Mouse (Mus musculus): ENCODE measurements around the gene Atf4.

Gene Atf4

DNA sequence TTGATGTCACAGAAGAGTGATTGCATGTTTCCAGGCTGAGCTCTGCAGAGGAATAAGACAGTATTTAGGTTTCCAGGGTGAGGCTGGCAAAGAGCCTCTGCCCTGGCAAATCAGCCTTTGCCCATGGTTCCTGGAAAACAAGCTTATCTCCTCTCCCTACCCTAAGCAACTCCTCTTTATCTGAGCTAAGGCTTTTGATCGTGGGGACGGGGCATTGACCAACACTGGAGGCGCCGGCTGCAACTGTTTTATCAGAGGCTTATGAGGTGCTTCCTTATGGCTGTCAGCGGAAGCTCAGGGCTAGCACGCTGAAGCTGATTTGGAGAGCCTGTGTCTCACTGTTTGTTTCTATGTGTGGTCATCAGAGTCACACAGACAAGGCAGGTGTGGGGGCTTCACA is 4.4 kb upstream of the Atf4 start:
- in situ Hi-C loops (cut with MboI): no loop called here

DNA sequence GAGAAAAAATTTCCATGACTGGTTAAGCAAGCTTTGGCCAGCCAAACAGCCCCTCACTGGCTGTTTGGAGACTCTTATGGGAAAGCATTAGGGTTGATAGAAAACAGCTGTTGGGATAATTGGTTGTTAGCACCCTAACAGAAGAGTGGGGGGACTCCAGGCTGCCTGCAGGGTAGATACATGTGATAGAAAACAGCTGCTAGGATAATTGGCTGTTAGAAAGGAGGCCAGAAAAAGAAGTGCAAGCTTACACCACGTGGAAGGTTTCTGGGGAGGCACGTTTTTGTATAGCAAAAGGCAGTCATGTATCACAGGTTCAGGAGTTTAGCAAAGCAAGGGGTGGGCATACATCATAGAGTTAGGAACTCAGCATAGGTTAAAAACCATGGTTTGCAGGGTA is 1.5 kb upstream of the Atf4 start:
- in situ Hi-C loops (cut with MboI): no loop called here

DNA sequence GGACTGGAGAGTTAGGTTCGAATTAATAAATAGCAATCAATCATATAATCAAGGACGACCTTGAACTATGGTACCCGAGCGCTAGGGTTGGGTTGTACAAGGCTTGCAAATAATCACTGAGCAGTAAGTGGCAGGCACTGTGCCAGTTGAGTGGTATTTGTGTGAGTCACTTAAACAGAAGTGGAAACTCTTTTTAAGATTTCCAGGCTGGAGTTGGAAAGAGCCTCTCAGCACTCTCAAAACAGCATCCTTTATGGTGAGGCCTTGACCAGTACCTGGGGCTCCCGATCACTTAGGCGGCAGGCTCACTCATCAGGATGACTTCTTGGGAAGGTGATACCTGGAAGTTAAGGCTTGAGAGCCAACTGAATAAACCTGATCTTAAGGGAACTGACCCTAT is 777 bp upstream of the Atf4 start:
- in situ Hi-C loops (cut with MboI): no loop called here

DNA sequence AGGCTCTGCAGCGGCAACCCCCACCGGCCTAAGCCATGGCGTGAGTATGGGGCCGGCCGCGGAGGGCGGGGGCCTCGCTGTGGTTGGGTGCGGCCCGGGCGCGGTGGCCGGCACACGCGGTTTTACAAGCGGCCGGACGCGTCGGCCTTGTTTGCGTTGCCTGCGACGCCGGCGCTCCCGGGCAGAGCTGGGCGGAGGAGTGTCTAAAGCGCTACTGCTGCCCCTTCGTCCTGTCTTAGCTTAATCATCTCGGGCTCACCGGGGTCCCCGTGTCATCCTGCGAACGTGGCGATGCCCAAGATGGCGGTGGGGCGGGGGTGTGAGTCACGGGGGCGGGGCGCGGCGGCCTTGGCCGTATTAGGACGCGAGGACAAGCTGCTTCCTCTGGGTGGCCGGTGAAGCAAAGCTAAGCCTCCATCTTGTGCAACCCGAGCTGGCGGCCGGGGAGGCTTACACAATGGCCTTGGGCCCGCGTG is 700 bp downstream of the Atf4 start:
- in situ Hi-C loops (cut with MboI): no loop called here

DNA sequence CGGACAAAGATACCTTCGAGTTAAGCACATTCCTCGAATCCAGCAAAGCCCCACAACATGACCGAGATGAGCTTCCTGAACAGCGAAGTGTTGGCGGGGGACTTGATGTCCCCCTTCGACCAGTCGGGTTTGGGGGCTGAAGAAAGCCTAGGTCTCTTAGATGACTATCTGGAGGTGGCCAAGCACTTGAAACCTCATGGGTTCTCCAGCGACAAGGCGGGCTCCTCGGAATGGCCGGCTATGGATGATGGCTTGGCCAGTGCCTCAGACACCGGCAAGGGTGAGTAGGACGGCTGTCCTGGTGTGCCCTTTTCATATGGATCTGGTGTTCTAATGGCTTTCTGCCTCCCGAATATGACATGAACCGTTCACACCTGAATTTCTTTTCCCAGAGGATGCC is 1.3 kb downstream of the Atf4 start:
- in situ Hi-C loops (cut with MboI): no loop called here

DNA sequence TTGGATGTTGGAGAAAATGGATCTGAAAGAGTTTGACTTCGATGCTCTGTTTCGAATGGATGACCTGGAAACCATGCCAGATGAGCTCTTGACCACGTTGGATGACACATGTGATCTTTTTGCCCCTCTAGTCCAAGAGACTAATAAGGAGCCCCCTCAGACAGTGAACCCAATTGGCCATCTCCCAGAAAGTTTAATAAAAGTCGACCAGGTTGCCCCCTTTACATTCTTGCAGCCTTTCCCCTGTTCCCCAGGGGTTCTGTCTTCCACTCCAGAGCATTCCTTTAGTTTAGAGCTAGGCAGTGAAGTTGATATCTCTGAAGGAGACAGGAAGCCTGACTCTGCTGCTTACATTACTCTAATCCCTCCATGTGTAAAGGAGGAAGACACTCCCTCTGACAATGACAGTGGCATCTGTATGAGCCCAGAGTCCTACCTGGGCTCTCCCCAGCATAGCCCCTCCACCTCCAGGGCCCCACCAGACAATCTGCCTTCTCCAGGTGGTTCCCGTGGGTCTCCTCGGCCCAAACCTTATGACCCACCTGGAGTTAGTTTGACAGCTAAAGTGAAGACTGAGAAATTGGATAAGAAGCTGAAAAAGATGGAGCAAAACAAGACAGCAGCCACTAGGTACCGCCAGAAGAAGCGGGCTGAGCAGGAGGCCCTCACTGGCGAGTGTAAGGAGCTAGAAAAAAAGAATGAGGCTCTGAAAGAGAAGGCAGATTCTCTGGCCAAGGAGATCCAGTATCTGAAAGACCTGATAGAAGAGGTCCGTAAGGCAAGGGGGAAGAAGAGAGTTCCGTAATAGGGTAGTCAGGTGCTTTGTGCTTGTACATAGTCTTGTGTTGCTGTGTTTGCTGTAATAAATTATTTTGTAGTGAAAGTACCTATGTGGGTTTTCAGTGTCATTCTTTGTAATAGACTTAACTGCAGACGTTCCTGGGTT is 1.9 kb downstream of the Atf4 start:
- in situ Hi-C loops (cut with MboI): no loop called here

DNA sequence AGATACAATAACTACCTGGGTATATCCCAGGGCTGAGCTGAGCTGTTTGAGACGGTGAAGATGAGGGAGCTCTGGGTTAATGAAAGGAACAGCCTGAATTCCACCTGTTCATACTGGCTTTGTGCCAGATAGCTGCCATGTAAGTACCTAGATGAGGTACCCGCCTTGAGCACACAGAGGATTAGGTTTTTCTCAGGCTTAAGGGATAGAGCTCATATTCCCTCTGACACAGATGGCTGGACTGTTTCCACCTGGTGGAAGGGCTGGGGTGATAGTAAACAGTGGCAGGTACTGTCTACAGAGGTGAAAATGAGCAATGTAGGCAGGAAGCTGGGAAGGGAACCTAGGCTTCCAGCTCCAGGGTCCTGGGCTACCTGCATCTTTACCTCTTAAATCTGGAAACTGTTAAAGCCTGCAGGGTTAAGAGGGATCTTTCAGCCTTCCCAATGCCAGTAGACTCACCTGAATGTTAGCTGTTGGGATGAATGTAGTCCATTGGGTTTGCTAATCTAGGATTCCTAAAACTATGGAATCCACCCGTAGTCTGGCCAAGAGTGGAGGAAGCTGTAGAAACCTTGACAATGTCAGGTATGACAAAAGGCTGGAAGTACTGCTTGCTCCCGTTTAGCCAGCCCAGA is 2.7 kb downstream of the Atf4 start:
- in situ Hi-C loops (cut with MboI): no loop called here

DNA sequence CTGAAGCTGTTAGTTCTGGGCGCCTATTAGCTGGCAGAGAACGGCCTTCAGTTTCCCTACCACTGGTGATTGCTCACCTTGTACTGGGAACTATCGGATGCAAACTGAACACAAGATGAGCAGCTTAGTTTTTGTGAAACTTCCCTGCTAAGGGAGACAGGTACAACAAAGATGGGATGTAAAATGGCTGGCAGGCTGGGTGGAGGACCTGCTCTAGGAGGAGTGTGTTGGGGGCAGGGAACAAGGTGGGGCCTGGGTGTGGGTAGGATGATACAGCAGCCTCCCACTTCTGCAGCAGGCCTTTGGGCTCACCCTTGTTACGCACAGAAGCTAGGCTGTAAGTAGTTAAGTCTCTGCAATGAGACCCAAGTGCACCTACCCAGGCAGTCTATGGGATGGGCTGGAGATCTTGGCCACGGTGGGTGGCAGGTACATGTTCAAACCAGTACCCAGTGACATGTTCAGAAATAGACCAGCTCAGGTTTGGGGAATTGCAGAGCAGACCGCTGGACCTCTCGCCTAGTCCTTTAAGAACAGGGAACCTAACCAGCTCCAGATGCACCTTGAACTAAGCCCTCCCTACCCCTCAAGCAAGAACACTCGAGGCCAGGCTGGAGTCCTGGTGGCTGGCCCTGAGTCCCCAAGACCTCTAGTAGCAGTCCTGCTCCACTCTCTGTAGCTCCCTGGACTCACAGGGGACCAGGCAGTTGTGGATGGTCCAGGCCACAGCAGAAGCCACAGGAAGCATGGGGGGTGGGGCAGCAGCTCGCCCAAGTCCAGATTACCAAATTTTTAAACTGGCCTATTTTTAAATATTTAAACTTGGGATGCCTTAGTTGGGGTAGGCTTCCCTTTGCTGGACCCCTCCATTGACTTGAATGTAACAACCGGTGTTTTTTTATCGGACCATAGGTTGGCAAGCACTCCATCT is 3.5 kb downstream of the Atf4 start:
- in situ Hi-C loops (cut with MboI): no loop called here

DNA sequence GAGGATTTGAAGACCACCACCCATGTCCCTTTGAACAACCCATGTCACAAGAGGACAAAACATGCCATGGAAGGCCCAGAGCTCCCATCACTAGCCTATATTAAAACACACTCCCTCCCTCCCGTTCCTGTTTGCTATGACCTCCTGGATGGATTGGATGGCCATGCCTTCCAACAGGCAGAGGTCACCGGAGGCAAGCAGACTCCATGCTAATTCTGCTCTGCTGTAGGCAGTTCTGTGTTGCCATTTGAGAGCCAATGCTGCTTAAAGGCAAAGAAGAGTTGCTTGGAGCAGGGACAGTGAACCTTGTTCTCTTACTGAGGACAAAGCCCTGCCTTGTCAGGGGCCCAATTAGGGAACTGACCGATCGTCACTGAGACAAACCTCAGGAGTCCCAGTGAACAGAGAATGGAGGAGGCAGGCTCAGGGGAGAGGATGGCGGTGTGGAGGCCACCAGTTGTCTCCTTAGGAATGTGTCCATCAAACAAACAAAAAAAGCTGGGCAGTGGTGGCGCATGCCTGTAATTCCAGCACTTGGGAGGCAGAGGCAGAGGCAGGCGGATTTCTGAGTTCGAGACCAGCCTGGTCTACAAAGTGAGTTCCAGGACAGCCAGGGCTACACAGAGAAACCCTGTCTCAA is 4.5 kb downstream of the Atf4 start:
- in situ Hi-C loops (cut with MboI): no loop called here

DNA sequence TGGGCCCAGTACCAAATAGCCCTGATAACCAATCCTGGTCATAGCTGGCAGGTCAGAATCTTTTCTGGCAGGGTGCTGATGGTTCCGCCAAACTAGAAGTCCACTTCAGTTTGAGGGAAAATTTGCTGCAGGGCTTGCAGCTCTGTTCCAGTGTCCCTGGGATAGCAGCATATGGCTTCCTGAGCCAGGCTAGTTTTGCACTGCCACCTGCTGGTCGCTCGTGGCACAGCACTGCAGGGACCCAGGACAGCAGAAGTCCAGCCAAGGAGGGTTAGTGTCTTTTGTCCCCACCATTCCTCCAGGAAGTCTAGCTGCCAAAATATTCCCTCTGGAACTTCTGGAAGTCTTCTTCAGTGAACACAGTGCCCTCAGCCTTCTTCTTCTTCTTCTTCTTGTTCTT is 5.7 kb downstream of the Atf4 start:
- in situ Hi-C loops (cut with MboI): no loop called here

DNA sequence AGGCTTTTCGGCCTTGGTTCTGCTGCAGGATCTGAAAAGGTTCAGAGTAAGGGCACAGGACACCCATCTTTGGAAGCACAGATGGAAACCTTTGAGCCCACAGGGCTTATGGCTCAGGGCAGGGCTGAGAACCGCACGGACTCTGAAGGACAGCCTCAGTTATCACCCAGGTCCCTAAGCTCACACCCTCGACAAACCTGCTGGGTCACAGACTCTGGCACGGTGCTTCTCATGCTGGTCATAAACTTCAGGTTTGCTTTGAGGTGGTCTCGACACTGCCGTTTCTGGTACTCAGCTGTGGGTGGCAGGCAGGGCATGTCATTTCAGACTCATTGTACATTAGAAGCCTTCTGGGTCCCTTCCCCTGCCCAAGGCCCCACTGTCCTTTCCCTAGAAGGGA is 6.1 kb downstream of the Atf4 start:
- in situ Hi-C loops (cut with MboI): no loop called here

DNA sequence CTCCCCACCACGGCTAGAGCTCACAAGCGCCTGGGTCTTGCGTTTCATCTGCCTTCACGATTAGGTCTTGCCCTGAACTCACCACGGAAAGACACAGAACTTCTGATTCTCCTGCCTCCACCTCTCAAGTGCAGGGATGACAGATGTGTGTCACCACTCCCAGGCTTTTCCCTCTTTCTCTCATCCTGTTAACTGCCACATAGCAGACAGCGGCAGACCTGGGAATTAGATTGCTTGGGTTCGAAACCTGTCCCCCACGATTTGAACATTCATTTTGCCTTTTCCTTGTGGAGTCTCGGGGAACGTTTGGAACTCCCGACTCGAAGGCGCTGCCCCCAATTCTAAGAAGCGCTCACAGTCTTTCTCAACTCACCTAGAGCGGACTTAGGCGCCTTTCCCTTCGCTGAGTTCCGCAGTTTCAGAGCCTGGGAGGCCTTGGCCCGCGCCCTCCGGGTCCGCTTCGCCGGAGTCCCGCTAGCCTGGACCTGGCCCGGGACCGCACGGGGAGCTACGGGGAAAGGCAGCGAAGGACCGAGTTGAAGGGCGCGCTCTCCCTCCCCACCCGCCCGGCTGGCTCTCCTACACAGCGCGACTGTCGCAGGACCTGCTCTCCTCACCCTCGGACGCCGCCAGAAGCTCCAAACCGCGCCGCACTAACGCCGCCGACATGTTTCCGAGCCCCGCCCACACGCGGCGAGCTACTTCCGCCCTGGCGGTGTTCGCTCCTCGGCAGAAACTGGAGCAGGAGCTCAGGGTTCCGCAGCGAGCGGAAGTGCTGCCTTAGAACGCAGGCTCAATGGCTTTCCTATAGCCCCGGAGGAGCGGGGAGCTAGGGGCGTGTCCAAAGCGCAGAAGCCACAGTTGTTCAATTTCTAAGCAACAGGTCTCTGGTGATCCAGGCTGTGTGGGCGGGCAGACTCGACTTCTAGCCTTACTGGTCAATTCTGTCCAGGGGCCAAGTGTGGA is 8.9 kb downstream of the Atf4 start, which contains the start of gene Rps19bp1:
Rps19bp1 (minus strand) TSS at position 706 of the 966 bp plus-strand sequence.
- in situ Hi-C loops (cut with MboI): no loop called here

DNA sequence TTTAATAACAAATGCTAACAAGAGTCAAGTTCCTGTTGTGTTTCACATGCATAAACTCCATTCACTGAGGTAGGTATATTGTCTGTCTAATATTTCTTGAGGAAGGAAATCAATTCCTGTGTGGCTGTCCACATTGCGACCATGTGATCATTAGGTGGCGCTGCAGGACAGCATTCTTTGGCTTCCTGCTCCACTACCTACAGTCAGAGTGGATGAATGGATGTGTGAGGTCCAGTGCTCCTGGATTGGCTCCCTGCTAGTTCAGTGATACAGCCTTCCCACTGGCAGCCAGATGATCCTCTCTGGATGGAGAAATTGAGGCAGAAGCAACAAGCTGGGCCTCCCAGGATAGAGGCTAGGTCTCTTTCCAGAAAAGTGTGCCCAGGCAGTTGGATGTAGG is 11.3 kb downstream of the Atf4 start:
- in situ Hi-C loops (cut with MboI): no loop called here

DNA sequence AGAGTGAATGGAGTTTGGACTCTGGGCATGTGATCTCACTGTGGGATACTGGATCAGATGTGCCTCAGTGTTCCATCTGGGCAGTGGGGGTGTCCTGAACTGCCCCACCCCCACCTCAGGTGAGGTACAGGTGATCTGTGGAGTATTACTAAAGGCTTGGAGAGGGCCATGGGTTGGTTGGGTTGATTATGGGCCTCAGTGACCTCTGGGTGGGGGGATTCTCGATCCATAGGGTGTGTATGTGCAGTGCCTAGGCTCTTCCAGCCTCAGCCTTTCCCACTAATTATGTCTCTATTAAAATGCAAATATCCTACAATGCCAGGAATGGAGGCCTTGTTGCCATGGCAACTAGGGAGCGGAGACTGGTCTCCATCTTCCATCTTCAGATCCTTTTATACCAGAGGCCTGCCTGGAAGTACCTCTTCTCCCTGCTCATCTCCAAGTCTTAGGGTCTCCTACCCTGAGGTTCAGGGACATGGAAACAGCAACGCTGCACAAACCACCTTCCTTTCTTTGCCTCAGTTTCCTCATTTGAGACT is 16.9 kb downstream of the Atf4 start:
- in situ Hi-C loops (cut with MboI): loop anchor here (5.0 kb wide), 1 partner anchor 435 kb away; no protein-coding TSS in a partner anchor

DNA sequence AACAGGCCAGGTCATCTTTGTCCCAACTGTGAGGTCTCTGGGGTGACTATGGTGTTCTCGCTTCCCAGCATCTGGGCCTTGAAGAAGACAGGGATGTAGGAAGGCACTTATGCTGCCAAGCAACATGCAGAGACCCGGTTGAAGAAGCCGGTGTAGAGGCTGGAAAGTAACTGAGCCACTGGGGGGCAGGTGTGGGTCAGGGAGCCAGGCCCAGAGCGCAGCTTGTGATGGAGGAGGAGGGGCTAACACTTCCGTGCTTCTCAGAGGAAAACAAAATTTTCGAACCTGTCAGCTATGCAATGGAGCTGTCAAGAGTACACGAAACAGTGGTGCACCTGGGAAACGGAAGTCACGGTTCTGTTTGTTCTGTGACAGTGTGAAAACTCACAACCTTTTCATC is 22.1 kb downstream of the Atf4 start:
- in situ Hi-C loops (cut with MboI): no loop called here

DNA sequence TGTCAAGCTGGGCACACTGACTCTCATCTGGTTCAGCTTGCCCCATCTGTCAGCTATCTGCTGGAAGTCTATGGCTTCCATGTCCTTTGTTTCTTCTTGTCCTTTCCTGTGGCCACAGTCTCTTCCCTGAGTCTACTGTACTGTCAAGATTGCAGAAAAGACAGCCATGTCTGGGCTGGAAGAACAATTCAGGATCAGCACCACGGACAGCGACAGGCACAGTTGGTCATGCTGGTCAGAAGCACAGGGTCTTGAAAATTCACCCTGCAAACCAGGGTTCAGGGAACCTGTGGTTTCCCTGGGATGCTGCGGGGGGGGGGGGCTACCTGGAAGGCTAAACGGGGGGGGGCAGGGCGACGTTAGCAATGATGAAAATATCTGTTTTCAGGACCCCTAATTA is 22.6 kb downstream of the Atf4 start:
- in situ Hi-C loops (cut with MboI): no loop called here

DNA sequence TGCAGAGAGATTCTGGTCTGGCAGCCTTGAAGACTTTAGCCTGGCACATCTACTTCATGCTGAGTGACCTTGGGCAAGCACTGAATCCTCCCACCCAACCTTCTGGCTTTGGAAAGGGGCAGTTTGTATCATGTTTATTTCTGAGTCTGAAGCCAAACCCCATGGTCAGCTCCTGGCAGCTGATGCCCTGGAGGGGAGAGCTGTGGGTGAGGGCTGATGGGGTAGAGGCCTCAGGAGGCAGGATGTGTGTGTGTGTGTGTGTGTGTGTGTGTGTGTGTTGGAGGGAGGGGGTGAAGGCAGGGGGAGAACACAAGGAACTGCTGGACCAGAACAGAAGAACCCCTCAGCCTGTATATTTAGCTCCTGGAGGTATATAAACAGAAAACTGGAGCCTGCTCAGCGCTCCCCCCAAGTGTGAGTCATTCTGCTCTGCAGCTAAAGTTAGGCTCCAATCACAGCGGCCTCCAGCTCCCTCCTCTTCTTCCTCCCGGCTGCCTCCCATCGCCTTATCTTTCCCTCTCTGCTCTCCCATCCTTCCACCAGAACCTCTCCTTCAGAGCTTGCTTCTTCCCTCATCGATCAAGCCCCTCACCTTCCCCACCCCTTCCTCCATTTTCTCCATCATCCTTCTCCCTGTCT is 23.3 kb downstream of the Atf4 start:
- in situ Hi-C loops (cut with MboI): no loop called here

DNA sequence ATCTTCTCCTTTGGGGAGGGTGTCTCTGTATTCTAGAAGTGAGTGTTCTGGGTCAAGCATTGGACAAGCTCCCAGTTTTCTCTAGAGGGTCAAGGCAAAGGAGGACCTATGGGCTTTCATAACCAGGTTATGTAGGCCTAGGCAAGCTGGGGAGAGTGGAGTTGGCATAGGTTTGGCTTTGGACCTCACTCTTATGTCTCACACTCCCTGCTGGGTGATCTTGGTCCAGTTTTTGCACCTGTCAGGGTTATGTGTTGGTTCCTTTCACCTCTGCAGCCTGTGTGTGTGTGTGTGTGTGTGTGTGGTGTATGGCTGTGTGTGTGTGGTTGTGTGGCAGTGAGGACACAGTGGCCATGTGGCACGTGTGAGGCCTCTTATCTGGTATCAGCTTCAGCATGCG is 24.1 kb downstream of the Atf4 start:
- in situ Hi-C loops (cut with MboI): no loop called here

DNA sequence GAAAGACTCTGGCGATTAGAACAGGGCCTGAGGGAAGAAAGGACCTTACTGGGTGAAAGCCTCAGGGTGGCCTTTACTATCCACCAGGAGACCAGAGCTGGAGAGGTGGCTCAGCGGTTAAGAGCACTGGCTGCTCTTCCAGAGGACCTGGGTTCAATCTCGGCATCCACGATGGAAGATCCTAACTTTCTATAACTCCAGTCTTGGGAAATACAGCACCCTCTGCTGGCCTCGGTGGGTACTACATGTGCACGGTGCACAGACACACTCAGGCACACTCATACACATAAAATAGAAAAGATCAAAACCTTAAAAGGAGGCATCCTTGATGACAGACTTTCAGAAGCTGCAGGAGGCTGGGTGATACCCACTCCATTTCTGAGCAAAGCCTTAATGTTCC is 25.7 kb downstream of the Atf4 start:
- in situ Hi-C loops (cut with MboI): no loop called here

All from mature B cell (primary cell).